Mouse (Mus musculus): ENCODE measurements around the gene Txnip. TPM values are rescaled to one million over a fixed set of nuclear protein-coding genes. Genes with fewer than 3 reads are reported as not detected.
A peak's percentile ranks its signal among the peaks of the same experiment; 100 is the strongest.

The Txnip gene
- polyA plus RNA-seq, 1 experiment from 2014 or later: 257 TPM

DNA sequence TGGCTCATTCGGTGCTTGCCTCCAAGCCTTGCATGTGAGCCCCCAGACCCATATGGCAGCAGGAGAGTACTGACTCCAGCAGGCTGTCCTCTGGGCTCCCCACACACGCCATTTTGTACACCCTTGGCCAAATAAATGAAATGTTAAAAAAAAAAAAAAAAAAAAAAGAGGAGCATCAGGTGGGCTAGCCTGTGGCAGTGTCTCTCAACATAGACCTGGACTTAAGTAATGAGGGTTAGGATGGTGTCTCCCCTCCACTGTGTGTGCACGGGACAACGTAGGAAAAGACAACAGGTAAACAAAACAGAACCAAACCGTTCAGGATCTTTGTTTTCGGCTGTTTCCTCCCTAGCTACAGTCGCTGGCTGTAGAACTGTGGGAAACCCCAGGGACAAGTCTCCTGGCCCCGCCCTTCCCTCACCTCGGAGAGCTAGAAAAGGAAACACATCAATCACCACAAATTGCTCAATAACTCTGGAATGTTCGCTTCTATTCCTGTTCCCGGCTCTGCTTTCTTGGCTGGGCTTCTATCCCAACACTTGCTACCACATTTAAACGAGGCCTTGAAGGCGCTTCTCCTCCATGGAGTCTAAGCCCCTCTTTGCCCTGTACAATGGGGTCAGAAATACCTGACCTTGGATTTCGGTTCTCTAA lies 18.4 kb downstream of the Txnip start:
- Histone ChIP-seq H3K4me2 (ENCODE audit: low read length) (peak overlapping the region; percentile 61), H3K27me3 (ENCODE audit: control insufficient read depth, insufficient read depth, low read length) (no peaks in the 10 kb centered on the region), H3K9me3 (ENCODE audit: control insufficient read depth, low read length) (no peaks in the 10 kb centered on the region), H3K9ac (ENCODE audit: low read length) (peak overlapping the region; percentile 65), H3K4me1 (ENCODE audit: control insufficient read depth in 2 of 2, insufficient read depth in 2 of 2, low read length in 2 of 2) (peaks cover 44 to 76% of the 10 kb centered on the region in 2 experiments), H3K4me3 (ENCODE audit: control insufficient read depth in 1 of 2, insufficient read depth in 1 of 2, low read depth in 1 of 2, low read length in 2 of 2) (peak overlapping the region; percentile 28 to 33), H3K36me3 (ENCODE audit: control insufficient read depth, insufficient read depth, low read length) (no peaks in the 10 kb centered on the region), H3K27ac (replicated peaks in 1 of 2; ENCODE audit: control insufficient read depth in 1 of 2, insufficient read depth in 1 of 2, low read depth in 2 of 2, low read length in 2 of 2) (peak overlapping the region; percentile 100)
- ATAC-seq (ENCODE audit: insufficient number of reproducible peaks, insufficient read depth, low FRiP score, low read depth): peak; percentile 26
- WGBS: 27% methylated on average over 14 of the region's 14 CpGs

DNA sequence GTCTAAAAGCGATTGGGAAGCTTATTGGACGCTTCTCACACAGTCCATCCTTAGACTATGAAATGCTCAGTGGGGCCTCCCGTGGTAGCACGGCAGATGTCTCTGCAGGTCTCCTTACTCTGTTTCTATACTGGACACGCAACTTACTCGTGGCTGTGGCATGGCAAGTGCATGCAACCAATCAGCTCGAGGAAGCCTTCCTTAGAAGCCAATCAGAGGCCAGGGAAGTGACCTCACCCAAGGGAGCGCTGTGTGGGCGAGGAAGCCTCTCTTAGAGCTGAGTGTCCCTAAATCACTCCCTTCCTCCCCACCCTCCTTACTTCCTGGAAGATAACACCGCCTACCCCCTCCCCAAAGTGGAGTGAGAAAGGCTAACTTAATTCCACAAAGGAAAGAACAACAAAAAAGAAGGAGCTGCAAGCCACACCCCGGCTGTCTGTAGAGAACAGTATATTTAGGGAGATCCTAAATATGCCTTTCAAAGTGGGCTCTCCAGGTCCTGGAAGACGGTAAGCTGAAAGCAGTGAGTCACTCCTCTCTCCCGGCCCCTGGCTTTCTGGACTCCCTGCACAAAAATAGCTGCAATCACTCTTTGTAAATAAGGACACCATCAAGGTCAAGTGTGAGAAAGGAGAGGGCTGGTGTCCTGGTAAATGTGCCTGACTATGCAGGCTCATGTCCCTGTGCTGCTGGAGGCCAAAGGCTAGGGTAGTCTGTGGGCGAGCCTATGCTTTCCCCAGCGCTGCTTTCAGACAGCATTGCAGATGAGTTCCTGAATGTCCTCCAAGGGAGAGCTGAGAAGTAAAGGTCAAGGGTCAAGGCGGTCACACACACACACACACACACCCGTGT lies 19.2 kb downstream of the Txnip start, which contains the start of gene Gm16253:
Gene Gm16253 (plus strand): TSS at position 295 of the 852 bp plus-strand sequence.
- Histone ChIP-seq H3K27me3 (ENCODE audit: control insufficient read depth, insufficient read depth, low read length) (no peaks in the 10 kb centered on the region), H3K9ac (ENCODE audit: low read length) (peak within 1 kb of the TSS; percentile 65), H3K4me2 (ENCODE audit: low read length) (peak within 1 kb of the TSS; percentile 61), H3K36me3 (ENCODE audit: control insufficient read depth, insufficient read depth, low read length) (no peaks in the 10 kb centered on the region), H3K4me3 (ENCODE audit: control insufficient read depth in 1 of 2, insufficient read depth in 1 of 2, low read depth in 1 of 2, low read length in 2 of 2) (peak within 1 kb of the TSS; percentile 28 to 33), H3K27ac (replicated peaks in 1 of 2; ENCODE audit: control insufficient read depth in 1 of 2, insufficient read depth in 1 of 2, low read depth in 2 of 2, low read length in 2 of 2) (peak within 1 kb of the TSS; percentile 100), H3K9me3 (ENCODE audit: control insufficient read depth, low read length) (no peaks in the 10 kb centered on the region), H3K4me1 (ENCODE audit: control insufficient read depth in 2 of 2, insufficient read depth in 2 of 2, low read length in 2 of 2) (peaks cover 38 to 69% of the 10 kb centered on the region in 2 experiments)
- 7% methylated on average over 17 of the region's 17 CpGs for whole genome bisulfite sequencing
- peak; percentile 92 for ATAC-seq (ENCODE audit: insufficient number of reproducible peaks, insufficient read depth, low FRiP score, low read depth)

- peaks cover 36 to 65% of the 10 kb centered on the region in 2 experiments for H3K4me1 ChIP-seq (ENCODE audit: control insufficient read depth in 2 of 2, insufficient read depth in 2 of 2, low read length in 2 of 2)
- H3K27ac ChIP-seq (replicated peaks in 1 of 2; ENCODE audit: control insufficient read depth in 1 of 2, insufficient read depth in 1 of 2, low read depth in 2 of 2, low read length in 2 of 2): peak overlapping the region; percentile 100
- 61% methylated on average over 4 of the region's 4 CpGs for WGBS
- no peaks in the 10 kb centered on the region for H3K9me3 ChIP-seq (ENCODE audit: control insufficient read depth, low read length)
- no peak for ATAC-seq (ENCODE audit: insufficient number of reproducible peaks, insufficient read depth, low FRiP score, low read depth)
- peak overlapping the region; percentile 61 for H3K4me2 ChIP-seq (ENCODE audit: low read length)
- H3K27me3 ChIP-seq (ENCODE audit: control insufficient read depth, insufficient read depth, low read length): no peaks in the 10 kb centered on the region
- peak overlapping the region; percentile 65 for H3K9ac ChIP-seq (ENCODE audit: low read length)
- H3K4me3 ChIP-seq (ENCODE audit: control insufficient read depth in 1 of 2, insufficient read depth in 1 of 2, low read depth in 1 of 2, low read length in 2 of 2): peak overlapping the region in 1 of 2 experiments; percentile 28; a peak in 1 of 4 replicates
- no peaks in the 10 kb centered on the region for H3K36me3 ChIP-seq (ENCODE audit: control insufficient read depth, insufficient read depth, low read length)
Measured at GRCm38 (mm10) chr3:96577566-96577965, 19.8 kb downstream of the Txnip start.

DNA sequence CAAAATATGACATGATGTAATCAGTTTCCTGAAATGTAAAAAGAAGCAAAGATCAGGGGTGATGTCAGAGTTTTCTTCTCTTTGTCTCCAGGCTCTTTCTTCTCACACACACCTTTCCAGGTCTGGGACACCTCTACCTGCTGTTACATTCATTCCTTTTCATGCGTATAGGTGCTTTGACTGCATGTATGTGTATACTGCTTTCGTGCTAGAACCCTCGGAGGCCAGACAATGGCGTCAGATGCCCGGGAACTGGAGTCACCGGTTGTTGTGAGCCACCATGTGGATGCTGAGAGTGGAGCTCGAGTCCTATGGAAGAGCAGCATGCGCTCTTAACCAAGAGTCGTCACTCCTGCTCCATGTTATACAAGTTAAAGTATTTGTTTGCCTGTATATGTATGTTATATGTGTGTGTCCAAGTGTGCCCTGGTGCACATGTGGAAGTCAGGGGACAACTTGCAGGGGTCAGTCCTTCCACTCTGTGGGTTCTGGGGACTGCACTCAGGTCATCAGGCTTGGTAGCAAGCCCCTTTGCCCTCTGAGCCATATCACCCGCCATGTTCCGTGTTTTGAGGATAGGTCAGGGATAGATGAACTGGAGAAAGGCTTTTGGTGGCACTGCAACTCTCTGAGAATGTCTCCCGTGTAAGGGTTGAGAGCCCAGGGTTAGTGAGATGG lies 20.9 kb downstream of the Txnip start:
- Histone ChIP-seq H3K4me2 (ENCODE audit: low read length) (no peak overlapping the region), H3K9ac (ENCODE audit: low read length) (peak overlapping the region; percentile 19; the same call in 1 of the 2 replicates), H3K4me1 (ENCODE audit: control insufficient read depth in 2 of 2, insufficient read depth in 2 of 2, low read length in 2 of 2) (peaks cover 36 to 57% of the 10 kb centered on the region in 2 experiments), H3K9me3 (ENCODE audit: control insufficient read depth, low read length) (no peaks in the 10 kb centered on the region), H3K27me3 (ENCODE audit: control insufficient read depth, insufficient read depth, low read length) (no peaks in the 10 kb centered on the region), H3K4me3 (ENCODE audit: control insufficient read depth in 1 of 2, insufficient read depth in 1 of 2, low read depth in 1 of 2, low read length in 2 of 2) (no peak overlapping the region), H3K36me3 (ENCODE audit: control insufficient read depth, insufficient read depth, low read length) (no peaks in the 10 kb centered on the region), H3K27ac (replicated peaks in 1 of 2; ENCODE audit: control insufficient read depth in 1 of 2, insufficient read depth in 1 of 2, low read depth in 2 of 2, low read length in 2 of 2) (peak overlapping the region in 1 of 2 experiments; percentile 25; a peak in 3 of 4 replicates)
- ATAC-seq (ENCODE audit: insufficient number of reproducible peaks, insufficient read depth, low FRiP score, low read depth): no peak
- 75% methylated on average over 12 of the region's 12 CpGs for WGBS

- Histone ChIP-seq H3K4me1 (ENCODE audit: control insufficient read depth in 2 of 2, insufficient read depth in 2 of 2, low read length in 2 of 2) (peaks cover 31 to 51% of the 10 kb centered on the region in 2 experiments), H3K36me3 (ENCODE audit: control insufficient read depth, insufficient read depth, low read length) (no peaks in the 10 kb centered on the region), H3K27me3 (ENCODE audit: control insufficient read depth, insufficient read depth, low read length) (no peaks in the 10 kb centered on the region), H3K4me3 (ENCODE audit: control insufficient read depth in 1 of 2, insufficient read depth in 1 of 2, low read depth in 1 of 2, low read length in 2 of 2) (no peak overlapping the region), H3K9me3 (ENCODE audit: control insufficient read depth, low read length) (no peaks in the 10 kb centered on the region), H3K9ac (ENCODE audit: low read length) (peak overlapping the region; percentile 19; the same call in 1 of the 2 replicates), H3K4me2 (ENCODE audit: low read length) (no peak overlapping the region), H3K27ac (replicated peaks in 1 of 2; ENCODE audit: control insufficient read depth in 1 of 2, insufficient read depth in 1 of 2, low read depth in 2 of 2, low read length in 2 of 2) (peak overlapping the region in 1 of 2 experiments; percentile 25; a peak in 2 of 4 replicates)
- 79% methylated on average over 4 of the region's 4 CpGs for WGBS
- no peak for ATAC-seq (ENCODE audit: insufficient number of reproducible peaks, insufficient read depth, low FRiP score, low read depth)
Measured at GRCm38 (mm10) chr3:96579239-96579750, 21.5 kb downstream of the Txnip start.

- Histone ChIP-seq H3K4me2 (ENCODE audit: low read length) (peak overlapping the region; percentile 63), H3K27me3 (ENCODE audit: control insufficient read depth, insufficient read depth, low read length) (no peaks in the 10 kb centered on the region), H3K9ac (ENCODE audit: low read length) (peak overlapping the region; percentile 68), H3K4me3 (ENCODE audit: control insufficient read depth in 1 of 2, insufficient read depth in 1 of 2, low read depth in 1 of 2, low read length in 2 of 2) (peak overlapping the region; percentile 20 to 29; a peak in 3 of 4 replicates), H3K9me3 (ENCODE audit: control insufficient read depth, low read length) (no peaks in the 10 kb centered on the region), H3K4me1 (ENCODE audit: control insufficient read depth in 2 of 2, insufficient read depth in 2 of 2, low read length in 2 of 2) (peaks cover 29 to 47% of the 10 kb centered on the region in 2 experiments), H3K36me3 (ENCODE audit: control insufficient read depth, insufficient read depth, low read length) (no peaks in the 10 kb centered on the region), H3K27ac (replicated peaks in 1 of 2; ENCODE audit: control insufficient read depth in 1 of 2, insufficient read depth in 1 of 2, low read depth in 2 of 2, low read length in 2 of 2) (peak overlapping the region; percentile 19 to 34; a peak in 1 of 4 replicates)
- 9% methylated on average over 16 of the region's 16 CpGs for WGBS
- ATAC-seq (ENCODE audit: insufficient number of reproducible peaks, insufficient read depth, low FRiP score, low read depth): peak; percentile 10; the same call in 1 of the 2 replicates
Measured at GRCm38 (mm10) chr3:96579885-96580454, 22.2 kb downstream of the Txnip start.
